Mouse (Mus musculus): ENCODE measurements around the gene Crtc3.

Gene Crtc3

GRCm38 (mm10) chr7:80604908-80605556 is 83.6 kb downstream of the Crtc3 start:
- no peak for DNase-seq (ENCODE audit: low spot score in 2 of 2)

- no peak for DNase-seq (ENCODE audit: low spot score in 2 of 2)
Observed at GRCm38 (mm10) chr7:80602574-80602973, 86.1 kb downstream of the Crtc3 start.

GRCm38 (mm10) chr7:80598436-80598985 is 90.2 kb downstream of the Crtc3 start:
- no peak for DNase-seq (ENCODE audit: low spot score in 2 of 2)

GRCm38 (mm10) chr7:80597900-80598299 is 90.8 kb downstream of the Crtc3 start:
- no peak for DNase-seq (ENCODE audit: low spot score in 2 of 2)

- DNase-seq (ENCODE audit: low spot score in 2 of 2): no peak
Observed at GRCm38 (mm10) chr7:80589054-80589746, 99.5 kb downstream of the Crtc3 start.

- DNase-seq (ENCODE audit: low spot score in 2 of 2): no peak
Observed at GRCm38 (mm10) chr7:80587684-80588083, 101.0 kb downstream of the Crtc3 start.

- DNase-seq (ENCODE audit: low spot score in 2 of 2): no peak
Observed at GRCm38 (mm10) chr7:80586681-80587660, 101.7 kb downstream of the Crtc3 start.

- no peak for DNase-seq (ENCODE audit: low spot score in 2 of 2)
Observed at GRCm38 (mm10) chr7:80586161-80586560, 102.5 kb downstream of the Crtc3 start.

GRCm38 (mm10) chr7:80585380-80585779 is 103.3 kb downstream of the Crtc3 start:
- no peak for DNase-seq (ENCODE audit: low spot score in 2 of 2)

GRCm38 (mm10) chr7:80583981-80584380 is 104.7 kb downstream of the Crtc3 start:
- peak in 1 of 2 experiments; percentile 49 for DNase-seq (ENCODE audit: low spot score in 2 of 2)

GRCm38 (mm10) chr7:80582821-80583451 is 105.7 kb downstream of the Crtc3 start:
- peak in 1 of 2 experiments; percentile 26 for DNase-seq (ENCODE audit: low spot score in 2 of 2)

GRCm38 (mm10) chr7:80580368-80580767 is 108.3 kb downstream of the Crtc3 start:
- DNase-seq (ENCODE audit: low spot score in 2 of 2): peak in 1 of 2 experiments; percentile 35

GRCm38 (mm10) chr7:80577417-80577980 is 111.2 kb downstream of the Crtc3 start:
- no peak for DNase-seq (ENCODE audit: low spot score in 2 of 2)

GRCm38 (mm10) chr7:80576626-80577025 is 112.1 kb downstream of the Crtc3 start:
- DNase-seq (ENCODE audit: low spot score in 2 of 2): no peak

- DNase-seq (ENCODE audit: low spot score in 2 of 2): no peak
Observed at GRCm38 (mm10) chr7:80575750-80576149, 112.9 kb downstream of the Crtc3 start.

- DNase-seq (ENCODE audit: low spot score in 2 of 2): no peak
Observed at GRCm38 (mm10) chr7:80573076-80573475, 115.6 kb downstream of the Crtc3 start.

- no peak for DNase-seq (ENCODE audit: low spot score in 2 of 2)
Observed at GRCm38 (mm10) chr7:80567982-80568381, 120.7 kb downstream of the Crtc3 start.

- no peak for DNase-seq (ENCODE audit: low spot score in 2 of 2)
Observed at GRCm38 (mm10) chr7:80561931-80562330, 126.7 kb downstream of the Crtc3 start.

- DNase-seq (ENCODE audit: low spot score in 2 of 2): no peak
Observed at GRCm38 (mm10) chr7:80561271-80561670, 127.4 kb downstream of the Crtc3 start.

GRCm38 (mm10) chr7:80558572-80558971 is 130.1 kb downstream of the Crtc3 start:
- DNase-seq (ENCODE audit: low spot score in 2 of 2): no peak

GRCm38 (mm10) chr7:80558101-80558500 is 130.6 kb downstream of the Crtc3 start:
- DNase-seq (ENCODE audit: low spot score in 2 of 2): peak in 1 of 2 experiments; percentile 19

All from thymus, postnatal 10 days (tissue).